Mouse (Mus musculus) A20 (cell line): Measurements from ENCODE around the gene Ciita.
A peak's percentile ranks its signal among the peaks of the same experiment; 100 is the strongest.

ENCODE experiments used
- DNase-seq: peaks from one replicate; pipeline ENCODE4 v3.0.0-alpha.2; 2011; ENCODE audit warnings: low read depth, low spot score

The Ciita gene

GRCm38 (mm10) chr16:10548938-10549337 lies 69.1 kb downstream of the Ciita start:
- DNase-seq: no peak

- DNase-seq: no peak
Measured at GRCm38 (mm10) chr16:10549600-10549999, 69.7 kb downstream of the Ciita start.

GRCm38 (mm10) chr16:10551592-10551991 lies 71.7 kb downstream of the Ciita start:
- no peak for DNase-seq

- no peak for DNase-seq
Measured at GRCm38 (mm10) chr16:10553858-10554257, 74.0 kb downstream of the Ciita start.

- DNase-seq: no peak
Measured at GRCm38 (mm10) chr16:10559991-10560390, 80.1 kb downstream of the Ciita start.

- peak; percentile 84 for DNase-seq
Measured at GRCm38 (mm10) chr16:10565278-10565885, 85.5 kb downstream of the Ciita start.

GRCm38 (mm10) chr16:10567153-10567552 lies 87.3 kb downstream of the Ciita start:
- DNase-seq: no peak

GRCm38 (mm10) chr16:10569809-10570395 lies 90.0 kb downstream of the Ciita start:
- DNase-seq: no peak

- DNase-seq: no peak
Measured at GRCm38 (mm10) chr16:10570708-10571107, 90.8 kb downstream of the Ciita start.

GRCm38 (mm10) chr16:10571820-10572219 lies 92.0 kb downstream of the Ciita start:
- DNase-seq: peak; percentile 42

- no peak for DNase-seq
Measured at GRCm38 (mm10) chr16:10574936-10575335, 95.1 kb downstream of the Ciita start.

- no peak for DNase-seq
Measured at GRCm38 (mm10) chr16:10575915-10576314, 96.1 kb downstream of the Ciita start.

GRCm38 (mm10) chr16:10577548-10577947 lies 97.7 kb downstream of the Ciita start:
- DNase-seq: no peak
